Mouse (Mus musculus): ENCODE measurements at regions not wholly inside any gene's neighbourhood (a gene's known extent, or its start where the extent isn't known, plus 50 kb on each side); places are given as distances from the start of the nearest gene placed in this dataset.
A peak's percentile ranks its signal among the peaks of the same experiment; 100 is the strongest.

DNA sequence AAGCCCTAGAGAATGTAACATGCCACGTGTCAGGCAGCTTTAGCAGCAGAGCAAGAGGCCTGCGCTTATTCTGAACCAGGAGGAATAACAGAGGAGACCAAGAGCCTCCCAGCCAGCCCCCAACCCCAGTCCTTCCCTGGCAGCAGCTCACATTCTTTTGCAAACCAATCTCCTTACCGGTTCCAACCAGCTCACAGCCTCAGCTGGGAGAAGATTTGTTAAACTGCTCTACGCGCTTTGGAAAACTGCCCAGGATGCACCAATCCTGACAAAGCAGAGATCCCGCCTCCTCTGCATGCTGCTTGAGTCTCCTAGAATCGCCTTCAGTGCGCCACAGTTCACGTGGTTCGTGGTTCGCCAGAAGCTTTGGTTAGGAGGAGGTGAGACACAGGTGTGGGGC is 51.8 kb downstream of the Gm9376 start:
- no peak for ATAC-seq (replicated peaks; ENCODE audit: poor library complexity, severe bottlenecking)

DNA sequence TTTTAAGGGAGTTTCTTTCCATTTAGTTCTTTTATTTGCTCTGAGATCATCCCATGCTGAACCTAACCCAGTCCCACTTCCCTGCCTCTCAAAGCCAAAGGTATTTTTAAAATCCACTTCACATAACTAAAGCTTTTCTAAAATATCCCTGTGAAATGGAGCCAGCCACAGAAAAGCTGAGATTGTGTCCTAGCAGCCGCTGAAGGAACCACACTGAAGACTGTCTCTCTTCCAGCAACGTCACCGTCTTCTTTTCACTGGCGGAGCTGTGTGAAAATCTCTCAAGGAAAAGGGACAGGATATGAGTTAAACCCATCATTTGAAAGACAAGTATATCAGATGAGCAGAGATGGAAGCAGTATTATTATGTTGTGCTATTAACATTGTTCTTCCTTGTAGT is 53.3 kb downstream of the Gm9376 start:
- no peak for ATAC-seq (replicated peaks; ENCODE audit: poor library complexity, severe bottlenecking)

DNA sequence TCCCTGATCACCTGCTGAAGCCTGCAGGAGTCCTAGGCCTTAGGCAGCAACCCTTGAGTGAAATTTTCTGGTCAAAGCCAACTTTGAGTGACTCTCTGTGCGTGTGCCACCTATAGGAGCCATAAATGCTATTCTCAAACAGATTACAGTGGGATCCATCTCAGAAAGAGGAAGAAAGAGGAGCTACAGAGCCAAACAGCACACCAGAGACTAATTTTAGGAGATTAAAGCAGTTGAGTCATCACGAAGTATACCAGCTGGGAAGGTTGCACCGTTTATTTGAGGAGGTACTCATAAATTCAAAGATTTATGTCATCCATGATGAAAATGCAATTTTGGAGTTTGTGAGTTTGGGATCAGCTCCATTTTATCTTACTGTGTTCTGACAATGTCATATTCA is 54.3 kb downstream of the Gm9376 start:
- peak; percentile 52 for ATAC-seq (replicated peaks; ENCODE audit: poor library complexity, severe bottlenecking)

DNA sequence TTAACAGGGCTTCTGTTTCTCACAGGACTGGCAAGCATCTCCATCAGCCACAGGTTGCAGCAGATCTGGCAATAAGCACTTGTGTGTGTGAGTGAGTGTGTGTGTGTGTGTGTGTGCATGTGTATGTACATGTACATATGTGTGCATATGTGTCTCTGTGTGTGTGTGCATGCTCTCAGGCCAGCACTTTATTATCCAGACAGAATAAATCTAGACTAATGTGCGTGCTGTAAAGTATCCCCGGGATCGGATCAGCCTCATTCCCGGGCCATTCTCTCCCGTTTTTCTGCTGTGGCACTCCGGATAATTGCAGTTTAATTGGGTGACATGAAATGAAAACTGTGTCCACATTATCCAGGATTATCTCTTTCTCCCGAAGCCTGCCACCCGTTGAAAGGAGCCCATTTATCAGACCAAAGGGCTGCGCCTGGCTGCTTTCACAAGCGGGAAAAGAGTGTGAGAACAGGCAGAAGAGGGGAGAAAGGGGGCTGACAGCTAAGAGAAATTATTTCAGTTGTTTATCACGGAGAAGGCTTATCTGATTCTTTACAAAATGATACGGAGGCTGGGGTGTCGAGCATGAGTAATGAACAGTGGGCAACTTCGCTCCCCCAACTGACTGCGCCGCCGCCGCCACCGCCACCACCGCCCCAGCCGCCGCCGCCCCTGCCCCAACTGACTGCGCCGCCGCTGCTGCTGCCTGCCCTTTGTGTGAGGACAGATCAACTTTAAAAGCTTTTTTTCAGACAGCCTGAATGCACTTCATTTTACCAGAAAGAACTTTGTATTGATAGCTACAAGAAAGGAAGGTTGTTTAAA is 55.5 kb downstream of the Gm9376 start:
- no peak for ATAC-seq (replicated peaks; ENCODE audit: poor library complexity, severe bottlenecking)

DNA sequence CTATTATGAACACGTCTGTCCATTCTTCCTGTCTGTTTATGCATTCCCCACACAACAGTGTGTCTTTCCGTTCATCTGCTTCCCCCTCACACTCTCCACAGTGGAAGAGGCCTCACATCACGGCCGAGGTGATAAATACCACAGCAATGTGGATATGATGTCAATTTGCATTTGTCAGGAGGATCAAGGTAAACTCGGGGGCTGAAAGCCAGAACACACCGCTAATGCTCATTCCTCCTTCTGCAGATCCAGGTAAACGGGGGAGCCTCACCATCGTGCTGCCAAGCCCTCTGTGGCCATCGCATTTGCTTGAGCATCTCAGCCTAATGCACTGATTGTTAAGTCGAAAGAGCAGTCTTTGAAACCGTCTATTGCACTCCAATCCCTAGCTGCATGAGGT is 56.1 kb downstream of the Gm9376 start:
- no peak for ATAC-seq (replicated peaks; ENCODE audit: poor library complexity, severe bottlenecking)

DNA sequence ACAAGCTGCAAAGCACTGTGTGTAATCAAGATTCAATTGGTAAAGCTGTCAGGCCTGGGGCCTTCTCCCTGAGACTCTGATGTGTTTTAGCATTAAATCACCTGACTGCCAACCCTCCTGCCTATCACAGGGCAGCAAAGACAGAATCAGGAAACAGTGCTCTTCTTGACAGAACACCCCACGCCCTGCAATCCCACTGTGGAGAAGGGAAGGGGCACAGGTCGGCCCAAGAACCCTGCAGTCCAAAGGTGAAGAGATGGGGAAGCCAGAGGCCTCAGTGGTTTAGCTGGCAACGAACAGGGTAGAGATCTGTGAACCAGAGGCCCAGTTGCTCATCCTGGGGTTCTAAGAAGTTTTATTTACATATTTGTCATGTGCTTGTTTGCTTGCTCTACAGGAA is 71.3 kb downstream of the Gm9376 start:
- no peak for ATAC-seq (replicated peaks; ENCODE audit: poor library complexity, severe bottlenecking)

DNA sequence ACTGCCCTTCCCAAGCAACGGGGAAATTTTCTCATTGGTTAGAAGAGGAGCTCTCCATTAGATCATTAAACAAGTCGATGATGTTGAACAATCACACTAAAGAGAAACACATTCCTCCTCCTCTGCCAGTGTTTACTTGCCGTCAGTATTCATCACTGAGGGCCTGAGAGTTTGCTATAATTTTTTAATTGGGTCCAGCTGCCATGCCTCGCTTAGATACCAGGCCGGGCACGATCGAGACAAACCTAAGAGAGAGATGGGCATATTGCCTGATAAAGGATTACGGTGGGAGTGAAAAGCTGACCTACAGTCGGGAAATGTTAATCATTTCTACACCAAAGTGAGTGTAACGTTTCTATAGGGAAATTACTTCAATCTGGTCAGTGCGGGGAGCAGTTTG is 96.2 kb downstream of the Gm9376 start:
- ATAC-seq (replicated peaks; ENCODE audit: poor library complexity, severe bottlenecking): no peak

DNA sequence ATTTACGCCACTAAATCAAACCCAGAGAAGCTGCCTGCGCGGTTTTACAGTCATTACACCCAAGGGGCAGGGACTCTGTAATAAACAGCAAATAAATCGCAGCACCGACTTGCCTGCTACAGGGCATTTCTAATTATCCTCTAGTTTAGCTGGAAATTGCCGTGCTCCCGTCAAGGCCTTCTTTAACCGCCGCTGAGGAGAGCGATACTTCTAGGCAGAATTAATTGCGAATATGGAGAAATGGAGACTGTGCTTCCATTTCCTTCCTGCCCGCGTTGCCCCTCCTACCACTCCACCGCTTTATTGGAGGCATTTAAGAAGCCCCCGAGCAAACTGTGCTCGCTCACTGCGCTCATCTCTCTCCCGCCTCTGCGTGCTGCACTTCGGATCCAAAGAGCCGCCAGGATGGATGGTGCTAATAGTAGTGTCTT is 96.6 kb downstream of the Gm9376 start:
- ATAC-seq (replicated peaks; ENCODE audit: poor library complexity, severe bottlenecking): no peak

DNA sequence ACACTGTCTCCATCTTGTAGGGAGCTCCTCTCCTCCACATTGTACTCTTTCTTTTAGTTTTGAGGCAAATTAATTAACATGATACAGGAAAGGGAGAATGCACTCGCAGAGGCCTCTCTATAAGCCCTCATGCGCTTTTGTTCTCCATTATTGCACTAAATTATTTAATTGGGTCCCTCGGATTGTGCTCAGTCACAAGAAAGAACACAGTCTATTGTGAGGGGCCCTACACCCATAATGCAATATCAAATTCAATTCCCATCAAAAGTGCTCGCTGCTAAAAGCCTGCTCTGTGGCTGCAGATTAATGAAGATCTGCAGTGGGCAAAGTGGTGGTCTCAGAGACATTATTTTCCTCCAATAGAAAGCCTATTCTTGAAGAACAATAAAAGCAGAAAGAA is 99.8 kb downstream of the Gm9376 start:
- ATAC-seq (replicated peaks; ENCODE audit: poor library complexity, severe bottlenecking): no peak

DNA sequence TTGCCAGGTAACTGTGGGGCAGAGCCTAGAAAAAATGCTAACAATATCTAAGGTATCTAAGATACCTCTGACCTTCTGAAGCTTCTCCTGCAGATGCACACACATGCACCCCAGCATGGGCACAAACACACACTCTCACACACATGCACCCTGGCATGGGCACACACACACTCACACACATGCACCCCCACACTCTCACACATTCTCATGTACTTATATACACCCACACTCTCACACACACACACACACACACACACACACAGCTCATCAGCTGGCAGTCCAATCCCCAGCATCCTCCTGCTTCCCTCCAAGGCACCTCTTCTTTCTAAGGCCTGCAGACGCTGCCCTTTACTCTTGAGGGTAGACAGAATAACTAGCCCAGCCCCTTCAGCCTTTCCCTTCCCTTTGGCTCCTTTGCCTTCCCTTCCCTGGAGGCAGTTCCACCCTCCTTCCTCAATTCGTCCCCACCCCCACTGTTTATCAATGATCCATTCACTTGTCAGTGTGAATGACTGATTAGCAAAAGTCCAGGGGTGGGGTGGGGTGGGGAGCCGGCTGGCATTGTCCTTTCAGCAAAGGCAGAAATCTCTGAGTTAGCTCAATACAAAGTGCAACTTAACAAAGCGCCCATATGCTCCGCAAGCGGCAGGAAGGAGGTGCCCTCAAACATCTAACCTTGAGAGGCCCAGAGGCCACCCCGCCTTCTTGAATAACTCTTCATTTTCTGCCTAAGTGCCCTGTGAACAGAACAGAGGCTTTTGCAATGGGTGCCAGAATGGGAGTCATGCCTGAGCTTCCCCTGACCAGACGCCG is 102.1 kb downstream of the Gm9376 start:
- ATAC-seq (replicated peaks; ENCODE audit: poor library complexity, severe bottlenecking): peak; percentile 11

DNA sequence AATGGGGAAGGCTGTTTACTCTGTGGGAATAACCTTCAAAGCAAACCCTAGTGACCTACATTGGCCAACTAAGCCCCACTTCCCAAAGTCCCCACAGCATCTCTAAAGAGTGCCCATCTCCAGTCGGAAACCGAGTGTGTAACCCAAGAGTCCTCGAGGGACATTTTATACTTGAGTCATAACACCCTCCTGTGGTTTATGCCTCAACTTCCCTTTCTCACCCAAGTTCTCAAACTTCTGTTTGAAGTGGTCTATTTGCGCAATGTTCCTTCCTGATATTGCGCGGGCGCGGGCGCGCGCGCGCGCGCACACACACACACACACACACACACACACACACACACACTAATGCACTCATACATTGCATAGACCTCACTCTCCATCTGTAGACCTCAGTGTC is 104.6 kb downstream of the Gm9376 start:
- peak; percentile 92 for ATAC-seq (replicated peaks; ENCODE audit: poor library complexity, severe bottlenecking)

DNA sequence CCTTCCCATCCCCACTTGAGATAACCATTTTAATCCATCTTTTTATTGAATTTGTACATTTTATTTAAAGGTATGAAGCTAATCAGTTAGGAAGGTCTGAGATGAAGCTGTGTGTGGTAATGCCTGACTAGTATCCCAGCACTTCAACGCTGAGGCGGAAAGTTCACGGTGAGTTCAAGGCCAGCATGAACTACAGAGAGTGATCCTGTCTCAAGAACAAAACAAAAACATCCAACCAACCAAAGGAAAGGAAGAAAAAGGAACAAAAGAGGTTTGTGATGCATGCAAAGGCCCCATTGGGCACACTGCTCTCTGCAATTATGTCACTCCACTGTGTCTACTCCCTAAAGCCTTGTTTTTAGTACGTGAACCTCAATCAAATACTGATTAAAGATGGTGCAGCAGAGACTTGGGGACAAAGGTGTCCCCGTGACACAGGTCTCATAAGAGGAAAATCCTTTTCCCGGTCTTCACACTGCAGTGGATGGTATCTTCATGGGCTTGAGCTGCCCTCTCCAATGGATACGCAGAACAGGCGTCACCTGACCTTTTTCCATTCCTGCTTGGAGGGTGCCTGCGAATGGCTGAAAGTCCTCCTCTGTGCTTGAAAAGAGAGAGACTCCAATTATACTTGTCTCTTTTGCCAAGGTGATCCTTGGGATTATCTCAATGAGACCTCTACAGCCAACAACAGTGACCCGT is 108.2 kb downstream of the Gm9376 start:
- ATAC-seq (replicated peaks; ENCODE audit: poor library complexity, severe bottlenecking): no peak

DNA sequence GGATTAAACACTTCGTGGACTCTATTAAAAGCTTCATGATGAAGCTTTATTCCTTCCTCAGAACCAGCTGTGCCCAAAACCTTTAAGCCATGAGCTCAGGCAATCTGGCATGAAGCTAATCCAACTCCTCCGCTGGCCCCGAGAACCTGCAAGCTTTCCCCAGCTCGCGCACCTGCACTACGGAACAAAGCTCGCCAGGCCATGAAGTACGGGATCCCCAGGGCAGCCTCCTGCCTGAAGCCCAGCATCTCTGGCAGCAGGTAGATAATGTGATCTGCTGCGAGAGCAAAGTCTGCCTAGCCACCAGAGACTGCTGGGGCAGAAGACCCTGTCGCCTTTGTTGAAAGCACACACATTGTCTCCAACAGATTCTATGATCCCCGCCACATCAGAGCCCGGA is 108.9 kb downstream of the Gm9376 start:
- ATAC-seq (replicated peaks; ENCODE audit: poor library complexity, severe bottlenecking): no peak

DNA sequence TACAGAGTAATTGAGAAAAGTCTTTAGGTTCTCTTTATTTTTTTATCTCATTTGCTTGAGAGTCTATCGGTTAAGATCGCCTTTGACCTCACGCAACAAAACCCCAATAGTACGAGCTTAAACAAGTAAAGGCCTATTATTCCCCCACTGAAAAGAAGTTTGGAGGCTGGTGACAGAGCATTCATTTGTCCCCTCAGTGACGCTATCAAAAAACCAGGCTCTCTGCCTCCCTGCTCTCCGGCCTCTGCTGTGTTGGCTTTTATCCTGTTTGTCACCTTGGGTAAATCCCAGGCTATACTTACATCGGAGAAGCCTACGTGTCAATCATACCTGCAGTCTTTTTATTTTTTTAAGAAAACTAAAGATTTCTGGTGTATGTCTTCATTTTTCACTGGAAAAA is 112.9 kb downstream of the Gm9376 start:
- ATAC-seq (replicated peaks; ENCODE audit: poor library complexity, severe bottlenecking): no peak

DNA sequence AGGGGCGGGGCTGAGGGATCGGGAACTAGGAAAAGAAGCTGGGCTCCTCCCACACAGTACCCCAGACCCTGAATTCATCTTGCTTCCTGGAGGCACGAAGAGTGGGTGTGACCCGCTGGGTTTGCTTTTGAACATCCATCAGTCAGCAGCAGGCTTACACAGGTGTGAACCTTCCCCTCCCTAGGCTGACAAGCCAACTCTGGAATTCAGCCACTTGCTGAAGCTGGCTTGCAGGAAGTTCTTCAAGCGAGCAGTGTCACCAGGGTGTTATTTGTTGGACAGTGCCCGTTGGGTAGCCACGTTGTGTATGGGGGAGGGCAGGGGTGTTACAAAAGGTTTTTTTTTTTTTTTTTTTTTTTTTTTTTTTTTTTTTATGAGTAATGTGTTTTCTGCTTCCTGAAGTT is 118.8 kb downstream of the Gm9376 start:
- ATAC-seq (replicated peaks; ENCODE audit: poor library complexity, severe bottlenecking): peak; percentile 65

DNA sequence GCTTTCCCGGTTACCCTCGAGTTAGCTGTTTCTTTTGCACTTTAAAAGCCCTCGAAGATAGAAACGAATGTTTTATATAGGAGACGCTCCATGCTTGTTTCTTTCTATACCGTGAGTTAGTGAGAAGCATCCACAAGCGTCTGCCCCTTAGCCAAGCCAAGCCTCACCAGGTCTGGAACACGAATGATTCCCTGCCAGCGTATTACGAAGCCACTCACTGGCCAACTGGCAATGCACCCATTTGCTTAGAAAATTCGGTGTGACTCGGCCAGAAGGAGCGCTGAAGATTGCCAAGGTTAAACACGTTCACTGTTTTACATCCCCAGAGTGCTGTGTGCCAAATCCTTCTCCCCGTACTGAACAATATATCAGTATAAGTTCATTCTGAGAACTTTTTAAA is 121.3 kb downstream of the Gm9376 start:
- ATAC-seq (replicated peaks; ENCODE audit: poor library complexity, severe bottlenecking): no peak

DNA sequence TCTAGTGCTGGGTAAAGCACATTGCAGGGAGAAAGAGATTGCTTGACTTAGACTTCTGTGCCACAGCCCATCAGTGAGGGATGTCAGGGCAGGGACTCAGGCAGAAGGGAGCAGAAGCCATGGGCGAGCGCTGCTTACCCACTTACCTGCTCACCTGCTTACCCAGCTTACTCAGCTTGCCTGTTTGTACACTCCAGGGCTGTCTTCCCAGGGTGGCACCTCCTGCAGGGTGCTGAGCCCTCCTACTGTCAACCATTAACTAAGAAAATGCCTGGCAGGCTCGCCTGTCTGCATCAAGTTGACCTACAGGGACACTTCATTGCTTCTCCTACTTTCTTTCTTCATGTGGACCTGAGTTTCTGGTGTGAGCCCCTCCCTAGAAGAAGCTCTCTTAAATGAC is 124.0 kb downstream of the Gm9376 start:
- no peak for ATAC-seq (replicated peaks; ENCODE audit: poor library complexity, severe bottlenecking)

DNA sequence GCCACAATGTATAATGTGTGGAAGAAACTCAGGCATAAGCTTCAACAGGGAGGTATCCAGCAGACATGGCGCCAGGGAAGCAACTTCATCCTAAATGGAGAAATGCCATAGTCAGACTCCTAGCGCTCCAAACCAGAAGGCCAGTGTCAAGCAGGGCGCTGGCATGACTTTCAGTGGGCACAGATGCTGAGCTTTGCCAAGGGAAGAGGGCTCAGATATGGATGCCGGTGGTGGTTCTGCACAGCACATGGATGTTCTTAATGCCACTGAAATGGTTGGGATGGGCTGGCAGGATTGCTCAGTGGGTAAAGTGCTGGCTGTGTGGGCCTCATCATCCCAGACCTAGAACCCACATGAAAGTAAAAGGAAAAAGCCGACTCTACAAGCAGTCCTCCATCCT is 124.8 kb downstream of the Gm9376 start:
- ATAC-seq (replicated peaks; ENCODE audit: poor library complexity, severe bottlenecking): no peak

DNA sequence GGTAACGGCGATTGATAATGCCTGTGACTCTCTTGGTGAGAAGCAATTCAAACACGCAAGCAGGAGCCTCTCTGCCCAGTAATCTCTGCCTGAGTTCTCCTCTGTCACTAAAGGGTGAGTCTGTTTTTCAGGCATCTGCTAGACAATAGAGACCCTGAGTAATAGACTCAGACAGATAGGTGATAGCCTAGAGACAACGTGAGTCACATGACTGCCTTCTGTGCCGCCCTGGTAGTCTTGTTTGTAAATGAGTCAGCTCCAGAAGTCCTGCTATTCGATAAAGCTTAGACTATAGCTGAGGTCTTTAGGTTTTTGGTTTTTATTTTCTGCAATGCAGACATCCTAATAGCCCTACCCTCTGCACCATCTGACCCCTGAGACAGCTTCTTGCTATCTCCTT is 126.9 kb downstream of the Gm9376 start:
- ATAC-seq (replicated peaks; ENCODE audit: poor library complexity, severe bottlenecking): no peak

DNA sequence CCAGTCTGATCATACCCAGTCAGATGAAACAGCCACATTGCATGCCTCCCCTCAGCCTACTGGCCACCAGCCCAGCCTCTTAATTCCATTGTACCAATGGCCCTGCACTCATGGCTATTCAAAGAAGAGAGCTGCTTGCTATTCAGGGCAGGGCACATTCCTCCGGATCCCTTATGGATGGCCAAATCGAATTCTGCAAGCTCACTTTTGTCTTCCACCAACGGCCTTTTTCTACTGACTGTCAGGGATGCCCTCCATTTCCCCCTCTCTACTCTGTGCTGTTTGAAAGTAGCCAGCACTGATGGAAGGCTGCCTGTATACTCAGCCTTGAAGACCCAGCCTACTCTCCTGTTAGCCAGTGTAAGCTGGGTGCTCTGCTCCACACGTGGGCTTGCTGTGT is 147.5 kb downstream of the Gm9376 start:
- ATAC-seq (replicated peaks; ENCODE audit: poor library complexity, severe bottlenecking): no peak

DNA sequence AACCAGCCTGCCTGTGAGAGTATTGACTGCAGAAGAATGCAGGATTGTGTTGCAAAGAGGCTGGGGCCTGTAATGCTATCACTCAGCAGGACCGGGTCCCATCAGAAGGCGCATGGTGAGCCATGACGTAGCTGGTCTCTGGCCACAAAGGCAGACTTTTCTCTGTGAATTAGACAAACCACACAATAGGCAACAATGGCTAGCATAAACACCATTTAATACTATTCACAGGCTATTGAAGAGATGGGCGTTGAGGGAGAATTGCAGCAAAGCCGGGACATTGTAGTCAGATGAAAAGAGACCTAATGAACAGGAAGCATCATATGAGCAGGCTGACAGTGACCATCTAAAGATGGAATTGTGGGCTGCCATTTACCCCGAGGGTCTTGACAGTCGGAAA is 149.4 kb downstream of the Gm9376 start:
- ATAC-seq (replicated peaks; ENCODE audit: poor library complexity, severe bottlenecking): no peak
